Mouse (Mus musculus): ENCODE data around the gene Kazn. TPM values are rescaled to one million over a fixed set of nuclear protein-coding genes. Genes with fewer than 3 reads are reported as not detected.

The Kazn gene
- polyA plus RNA-seq, 1 experiment from 2014 or later: 16.4 TPM

DNA sequence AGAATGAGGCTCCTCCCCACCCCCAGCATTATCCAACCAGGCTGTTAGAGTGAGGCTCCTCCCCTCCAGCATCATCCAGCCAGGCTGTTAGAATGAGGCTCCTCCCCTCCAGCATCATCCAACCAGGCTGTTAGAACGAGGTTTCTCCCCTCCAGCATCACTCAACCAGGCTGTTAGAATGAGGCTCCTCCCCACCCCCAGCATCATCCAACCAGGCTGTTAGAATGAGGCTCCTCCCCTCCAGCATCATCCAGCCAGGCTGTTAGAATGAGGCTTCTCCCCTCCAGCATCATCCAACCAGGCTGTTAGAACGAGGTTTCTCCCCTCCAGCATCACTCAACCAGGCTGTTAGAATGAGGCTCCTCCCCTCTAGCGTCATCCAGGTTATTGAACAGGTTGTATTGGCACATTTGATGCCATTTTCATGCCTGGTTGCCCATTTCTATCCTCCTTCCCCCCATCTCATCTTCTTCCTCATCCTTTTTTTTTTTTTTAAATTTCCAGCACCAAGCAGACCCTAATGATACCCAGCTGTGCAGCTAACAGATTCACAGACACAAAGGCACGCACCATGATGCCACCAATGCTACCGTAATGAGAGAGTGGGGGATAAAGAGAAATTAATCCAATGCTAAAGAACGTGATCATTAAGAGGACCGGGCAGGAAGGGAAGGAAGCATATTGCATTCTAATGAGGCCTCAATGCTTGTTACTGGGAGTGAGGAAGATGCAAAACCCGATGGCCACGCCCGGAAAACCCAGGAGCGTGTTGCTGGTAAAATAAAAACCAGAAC is 35.4 kb upstream of the Kazn start:
- Histone ChIP-seq H3K27me3 (ENCODE audit: insufficient read depth, low read length) (no peaks in the 10 kb centered on the region), H3K4me3 (replicated peaks; ENCODE audit: low read depth, low read length) (no peak overlapping the region), H3K9me3 (replicated peaks; ENCODE audit: low read length) (no peaks in the 10 kb centered on the region), H3K4me1 (replicated peaks; ENCODE audit: insufficient read depth, low read length) (0 out of 2 replicates have a peak, but pooled peaks cover 7% of the 10 kb centered on the region), H3K27ac (no peak overlapping the region), H3K4me2 (ENCODE audit: low read length) (no peak overlapping the region), H3K36me3 (ENCODE audit: insufficient read depth, low read length) (no peaks in the 10 kb centered on the region), H3K9ac (ENCODE audit: low read depth, low read length) (no peak overlapping the region)
- no peak for TF ChIP-seq CTCF (IDR thresholded peaks at IDR 0.05; ENCODE audit: low read depth)
- ATAC-seq (replicated peaks; ENCODE audit: low FRiP score, low read depth): no peak
- DNase-seq (ENCODE audit: low spot score): no peak
- 79% methylated on average over 11 of the region's 11 CpGs for WGBS

DNA sequence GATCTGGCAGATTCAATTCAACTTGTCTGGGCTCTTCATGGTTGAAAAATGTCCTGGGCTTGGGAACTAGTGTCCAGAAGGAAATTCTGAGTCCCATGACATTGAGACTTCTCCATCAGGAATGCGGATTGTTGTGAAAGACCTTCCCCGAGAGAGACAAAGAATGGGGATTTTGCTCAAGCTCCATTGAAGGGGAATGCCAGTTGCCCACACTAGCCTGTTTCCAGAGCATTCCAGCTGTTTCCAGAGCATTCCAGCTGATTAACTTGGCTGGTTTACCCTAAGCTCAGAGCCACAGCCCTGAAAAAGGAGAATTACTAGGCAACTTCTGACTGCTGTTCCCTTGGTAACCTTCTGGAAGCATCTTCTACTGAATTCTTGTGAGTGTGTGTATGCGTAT is 32.3 kb upstream of the Kazn start:
- Histone ChIP-seq H3K4me1 (replicated peaks; ENCODE audit: insufficient read depth, low read length) (no peaks in the 10 kb centered on the region), H3K4me3 (replicated peaks; ENCODE audit: low read depth, low read length) (no peak overlapping the region)
- no peak for ATAC-seq (replicated peaks; ENCODE audit: low FRiP score, low read depth)

DNA sequence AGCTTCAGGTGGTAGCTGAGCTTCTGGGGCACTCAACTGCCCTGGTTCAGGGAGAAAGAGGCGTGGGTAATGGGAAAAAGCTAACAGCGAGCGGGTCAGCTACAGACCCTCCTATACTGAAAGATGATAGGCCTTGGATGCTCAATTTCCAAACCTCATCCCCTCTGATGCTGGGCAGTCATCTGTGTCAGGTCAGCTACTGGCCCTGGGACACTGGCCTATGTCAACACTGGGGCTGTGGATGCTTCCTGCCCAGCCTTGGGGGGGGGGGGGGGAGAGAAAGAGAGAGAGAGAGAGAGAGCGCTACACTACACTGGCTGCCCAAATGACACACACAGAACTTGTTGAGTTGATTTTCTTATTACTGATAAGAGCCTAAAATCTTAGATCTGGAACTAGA is 28.6 kb upstream of the Kazn start:
- Histone ChIP-seq H3K4me2 (ENCODE audit: low read length) (no peak overlapping the region), H3K9me3 (replicated peaks; ENCODE audit: low read length) (no peaks in the 10 kb centered on the region), H3K4me3 (replicated peaks; ENCODE audit: low read depth, low read length) (no peak overlapping the region), H3K4me1 (replicated peaks; ENCODE audit: insufficient read depth, low read length) (no peaks in the 10 kb centered on the region), H3K27me3 (ENCODE audit: insufficient read depth, low read length) (no peaks in the 10 kb centered on the region), H3K27ac (no peak overlapping the region), H3K9ac (ENCODE audit: low read depth, low read length) (no peak overlapping the region), H3K36me3 (ENCODE audit: insufficient read depth, low read length) (no peaks in the 10 kb centered on the region)
- WGBS: 35% methylated on average over 4 of the region's 4 CpGs
- DNase-seq (ENCODE audit: low spot score) (peak; percentile 75), ATAC-seq (replicated peaks; ENCODE audit: low FRiP score, low read depth) (peak; percentile 88)
- TF ChIP-seq CTCF (IDR thresholded peaks at IDR 0.05; ENCODE audit: low read depth): no peak

More for the DNA sequence above, 32.3 kb upstream of the Kazn start:
- Histone ChIP-seq H3K36me3 (ENCODE audit: insufficient read depth, low read length) (no peaks in the 10 kb centered on the region), H3K27me3 (ENCODE audit: insufficient read depth, low read length) (no peaks in the 10 kb centered on the region), H3K9me3 (replicated peaks; ENCODE audit: low read length) (no peaks in the 10 kb centered on the region), H3K27ac (no peak overlapping the region), H3K4me2 (ENCODE audit: low read length) (no peak overlapping the region), H3K9ac (ENCODE audit: low read depth, low read length) (no peak overlapping the region)
- TF ChIP-seq CTCF (IDR thresholded peaks at IDR 0.05; ENCODE audit: low read depth): no peak
- 84% methylated on average over 3 of the region's 3 CpGs for WGBS
- no peak for DNase-seq (ENCODE audit: low spot score)

DNA sequence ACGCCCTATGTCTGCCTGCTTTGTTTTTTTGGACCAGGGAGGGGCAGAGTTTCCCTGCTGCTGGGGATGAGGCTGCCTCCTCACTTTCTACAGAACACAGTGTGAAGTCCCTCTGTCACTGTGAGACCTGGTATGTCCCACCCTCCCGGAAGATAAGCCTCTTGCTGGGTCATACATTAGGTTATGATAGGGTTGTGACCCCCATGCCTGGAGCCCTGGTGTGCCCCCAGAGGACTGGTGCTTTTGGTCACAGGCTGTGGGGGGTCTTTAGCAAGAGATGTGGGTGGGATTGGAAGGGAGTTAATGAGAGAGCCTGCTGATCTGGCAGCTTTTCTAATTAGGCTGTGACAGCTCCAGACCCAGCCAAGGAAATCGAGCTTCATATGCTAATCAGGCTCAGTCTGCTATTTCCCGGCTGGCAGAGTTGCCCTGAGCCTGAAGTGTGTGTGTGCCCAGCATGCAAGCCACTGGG is 28.2 kb upstream of the Kazn start:
- Histone ChIP-seq H3K4me1 (replicated peaks; ENCODE audit: insufficient read depth, low read length) (no peaks in the 10 kb centered on the region), H3K27ac (no peak overlapping the region), H3K27me3 (ENCODE audit: insufficient read depth, low read length) (no peaks in the 10 kb centered on the region), H3K4me3 (replicated peaks; ENCODE audit: low read depth, low read length) (no peak overlapping the region), H3K4me2 (ENCODE audit: low read length) (no peak overlapping the region), H3K9ac (ENCODE audit: low read depth, low read length) (no peak overlapping the region), H3K9me3 (replicated peaks; ENCODE audit: low read length) (no peaks in the 10 kb centered on the region), H3K36me3 (ENCODE audit: insufficient read depth, low read length) (no peaks in the 10 kb centered on the region)
- WGBS: 8% methylated on average over 4 of the region's 4 CpGs
- peak; percentile 15; the same call in 1 of the 2 replicates for TF ChIP-seq CTCF (IDR thresholded peaks at IDR 0.05; ENCODE audit: low read depth)
- peak; percentile 18 for DNase-seq (ENCODE audit: low spot score)
- peak; percentile 47 for ATAC-seq (replicated peaks; ENCODE audit: low FRiP score, low read depth)

DNA sequence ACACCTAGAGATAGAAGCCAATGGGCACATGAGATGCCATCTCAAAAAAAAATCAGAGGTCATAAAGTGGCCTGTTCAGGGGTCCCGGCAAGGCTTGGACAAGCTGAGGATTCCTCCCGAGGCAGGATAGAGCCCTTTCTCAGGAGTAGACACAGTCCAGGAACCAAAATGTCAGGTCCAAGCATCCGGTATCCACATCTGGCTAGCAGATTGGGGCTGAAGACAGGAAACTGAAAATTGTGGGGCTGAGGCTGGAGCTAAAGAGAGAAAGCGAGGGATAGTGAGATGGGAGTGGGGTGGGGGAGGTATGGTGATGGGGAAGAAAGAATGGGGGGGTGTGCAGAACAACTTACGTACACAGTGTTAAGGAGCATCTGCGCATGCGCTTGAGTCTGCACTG is 25.1 kb upstream of the Kazn start:
- no peak overlapping the region for H3K27ac ChIP-seq
- H3K4me3 ChIP-seq (replicated peaks; ENCODE audit: low read depth, low read length): no peak overlapping the region
- H3K4me2 ChIP-seq (ENCODE audit: low read length): no peak overlapping the region
- H3K36me3 ChIP-seq (ENCODE audit: insufficient read depth, low read length): no peaks in the 10 kb centered on the region
- WGBS: 84% methylated on average over 7 of the region's 7 CpGs
- H3K9ac ChIP-seq (ENCODE audit: low read depth, low read length): no peak overlapping the region
- ATAC-seq (replicated peaks; ENCODE audit: low FRiP score, low read depth) (no peak), DNase-seq (ENCODE audit: low spot score) (no peak)
- H3K9me3 ChIP-seq (replicated peaks; ENCODE audit: low read length): no peaks in the 10 kb centered on the region
- no peak for TF ChIP-seq CTCF (IDR thresholded peaks at IDR 0.05; ENCODE audit: low read depth)
- H3K4me1 ChIP-seq (replicated peaks; ENCODE audit: insufficient read depth, low read length): no peaks in the 10 kb centered on the region
- no peaks in the 10 kb centered on the region for H3K27me3 ChIP-seq (ENCODE audit: insufficient read depth, low read length)

DNA sequence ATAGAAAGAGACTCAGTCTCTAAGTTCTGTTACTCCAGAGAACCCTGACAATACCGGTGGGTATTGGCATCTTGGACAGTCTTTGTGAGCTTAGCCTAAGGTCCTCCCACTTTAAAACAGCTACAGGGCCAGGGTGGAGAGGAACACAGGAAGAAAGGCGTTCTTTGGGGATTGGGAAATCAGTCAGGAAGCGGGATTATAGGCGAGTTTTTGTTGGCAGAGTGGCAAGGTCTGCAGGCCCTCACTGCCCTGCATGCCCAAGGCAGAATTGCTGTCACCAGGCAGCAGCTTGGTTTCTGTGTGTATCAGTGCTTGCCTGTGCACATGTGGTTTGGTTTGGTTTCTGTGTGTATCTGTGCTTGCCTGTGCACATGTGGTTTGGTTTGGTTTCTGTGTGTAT is 22.5 kb upstream of the Kazn start:
- DNase-seq (ENCODE audit: low spot score) (no peak), ATAC-seq (replicated peaks; ENCODE audit: low FRiP score, low read depth) (no peak)
- WGBS: 71% methylated on average over 4 of the region's 4 CpGs
- no peaks in the 10 kb centered on the region for H3K27me3 ChIP-seq (ENCODE audit: insufficient read depth, low read length)
- H3K27ac ChIP-seq: no peak overlapping the region
- H3K36me3 ChIP-seq (ENCODE audit: insufficient read depth, low read length): no peaks in the 10 kb centered on the region
- no peaks in the 10 kb centered on the region for H3K4me1 ChIP-seq (replicated peaks; ENCODE audit: insufficient read depth, low read length)
- no peak overlapping the region for H3K9ac ChIP-seq (ENCODE audit: low read depth, low read length)
- no peaks in the 10 kb centered on the region for H3K9me3 ChIP-seq (replicated peaks; ENCODE audit: low read length)
- TF ChIP-seq CTCF (IDR thresholded peaks at IDR 0.05; ENCODE audit: low read depth): no peak
- H3K4me3 ChIP-seq (replicated peaks; ENCODE audit: low read depth, low read length): no peak overlapping the region
- no peak overlapping the region for H3K4me2 ChIP-seq (ENCODE audit: low read length)

All from kidney, postnatal 0 days (tissue).